Mouse (Mus musculus): Measurements from ENCODE around the gene Pax1. TPM values are rescaled to one million over a fixed set of nuclear protein-coding genes. Genes with fewer than 3 reads are reported as not detected.

The Pax1 gene
- polyA plus RNA-seq, 1 experiment from 2014 or later, result 9.1 TPM

DNA sequence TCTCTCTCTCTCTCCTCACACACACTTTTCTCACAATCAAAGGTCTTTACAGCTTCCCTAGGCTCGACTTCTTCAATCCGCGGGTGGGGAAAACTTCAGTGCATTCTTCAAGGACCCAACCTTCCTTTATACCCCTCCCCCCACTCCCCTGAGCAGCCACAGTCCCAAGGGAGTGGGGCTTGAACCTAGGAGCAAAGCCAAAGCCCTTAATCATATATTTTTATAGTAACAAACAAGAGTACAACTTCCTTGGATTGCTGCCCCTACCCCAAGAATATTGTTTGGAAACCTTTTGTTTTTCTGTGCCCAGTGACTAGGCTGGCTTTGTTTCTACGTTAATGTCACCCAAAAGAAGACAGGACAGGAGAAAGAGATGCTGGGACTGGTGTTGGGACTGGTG lies 12.5 kb downstream of the Pax1 start:
- Histone ChIP-seq H3K4me3 (ENCODE audit: low read depth, low read length) (no peak overlapping the region), H3K9ac (replicated peaks; ENCODE audit: low read length) (no peak overlapping the region), H3K36me3 (replicated peaks; ENCODE audit: control insufficient read depth, insufficient read depth, low read depth, low read length) (no peaks in the 10 kb centered on the region), H3K4me1 (ENCODE audit: control insufficient read depth, insufficient read depth, low read length) (no peaks in the 10 kb centered on the region), H3K27ac (replicated peaks; ENCODE audit: low read depth, low read length) (no peak overlapping the region), H3K9me3 (replicated peaks; ENCODE audit: control insufficient read depth, low read length) (no peaks in the 10 kb centered on the region), H3K27me3 (ENCODE audit: control insufficient read depth, insufficient read depth, low read length) (peaks cover 53% of the 10 kb centered on the region), H3K4me2 (ENCODE audit: low read depth, low read length) (no peak overlapping the region)
- WGBS, result 0% methylated on average over 4 of the region's 4 CpGs
- DNase-seq (ENCODE audit: low spot score) (no peak), ATAC-seq (replicated peaks; ENCODE audit: insufficient number of reproducible peaks, low FRiP score, low TSS enrichment, low read depth) (no peak)

- Histone ChIP-seq H3K27me3 (ENCODE audit: control insufficient read depth, insufficient read depth, low read length) (peaks cover 43% of the 10 kb centered on the region), H3K27ac (replicated peaks; ENCODE audit: low read depth, low read length) (no peak overlapping the region), H3K4me2 (ENCODE audit: low read depth, low read length) (no peak overlapping the region), H3K4me3 (ENCODE audit: low read depth, low read length) (no peak overlapping the region), H3K9me3 (replicated peaks; ENCODE audit: control insufficient read depth, low read length) (no peaks in the 10 kb centered on the region), H3K36me3 (replicated peaks; ENCODE audit: control insufficient read depth, insufficient read depth, low read depth, low read length) (no peaks in the 10 kb centered on the region), H3K4me1 (ENCODE audit: control insufficient read depth, insufficient read depth, low read length) (no peaks in the 10 kb centered on the region), H3K9ac (replicated peaks; ENCODE audit: low read length) (no peak overlapping the region)
- WGBS, result 5% methylated on average over 8 of the region's 8 CpGs
- ATAC-seq (replicated peaks; ENCODE audit: insufficient number of reproducible peaks, low FRiP score, low TSS enrichment, low read depth), result no peak
- no peak for DNase-seq (ENCODE audit: low spot score)
Observed at GRCm38 (mm10) chr2:147375019-147375715, 13.4 kb downstream of the Pax1 start.

GRCm38 (mm10) chr2:147378934-147379333 lies 17.2 kb downstream of the Pax1 start:
- no peak overlapping the region for H3K4me3 ChIP-seq (ENCODE audit: low read depth, low read length)
- H3K27ac ChIP-seq (replicated peaks; ENCODE audit: low read depth, low read length), result no peak overlapping the region
- peaks cover 18% of the 10 kb centered on the region for H3K27me3 ChIP-seq (ENCODE audit: control insufficient read depth, insufficient read depth, low read length)
- no peak overlapping the region for H3K9ac ChIP-seq (replicated peaks; ENCODE audit: low read length)
- H3K36me3 ChIP-seq (replicated peaks; ENCODE audit: control insufficient read depth, insufficient read depth, low read depth, low read length), result no peaks in the 10 kb centered on the region
- ATAC-seq (replicated peaks; ENCODE audit: insufficient number of reproducible peaks, low FRiP score, low TSS enrichment, low read depth), result no peak
- WGBS, result 5% methylated on average over 4 of the region's 4 CpGs
- no peaks in the 10 kb centered on the region for H3K4me1 ChIP-seq (ENCODE audit: control insufficient read depth, insufficient read depth, low read length)
- no peaks in the 10 kb centered on the region for H3K9me3 ChIP-seq (replicated peaks; ENCODE audit: control insufficient read depth, low read length)
- peak; percentile 77 for DNase-seq (ENCODE audit: low spot score)
- H3K4me2 ChIP-seq (ENCODE audit: low read depth, low read length), result no peak overlapping the region

- 83% methylated on average over 2 of the region's 2 CpGs for WGBS
Observed at GRCm38 (mm10) chr2:147383373-147383772, 21.6 kb downstream of the Pax1 start.

DNA sequence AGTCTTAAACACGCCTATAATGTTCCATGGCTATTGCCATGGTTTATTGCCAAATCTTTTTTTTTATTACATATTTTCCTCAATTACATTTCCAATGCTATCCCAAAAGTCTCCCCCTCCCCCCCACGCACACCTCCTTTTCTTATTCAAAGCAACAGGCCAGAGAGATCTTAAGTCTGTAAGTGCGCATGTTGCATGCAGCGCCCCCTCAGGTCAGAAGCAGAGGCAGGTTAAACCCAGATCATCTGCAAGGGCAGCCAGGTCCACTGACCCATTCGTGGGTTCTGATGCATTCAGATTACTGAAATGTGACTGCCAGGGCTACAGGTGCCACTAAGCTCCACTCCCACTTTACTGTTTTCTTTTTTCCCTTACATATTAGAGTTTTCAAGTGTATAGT lies 25.2 kb downstream of the Pax1 start:
- Histone ChIP-seq H3K4me2 (ENCODE audit: low read depth, low read length) (no peak overlapping the region), H3K9ac (replicated peaks; ENCODE audit: low read length) (no peak overlapping the region), H3K27me3 (ENCODE audit: control insufficient read depth, insufficient read depth, low read length) (no peaks in the 10 kb centered on the region), H3K36me3 (replicated peaks; ENCODE audit: control insufficient read depth, insufficient read depth, low read depth, low read length) (no peaks in the 10 kb centered on the region), H3K4me1 (ENCODE audit: control insufficient read depth, insufficient read depth, low read length) (no peaks in the 10 kb centered on the region), H3K9me3 (replicated peaks; ENCODE audit: control insufficient read depth, low read length) (no peaks in the 10 kb centered on the region), H3K4me3 (ENCODE audit: low read depth, low read length) (no peak overlapping the region), H3K27ac (replicated peaks; ENCODE audit: low read depth, low read length) (no peak overlapping the region)
- DNase-seq (ENCODE audit: low spot score), result no peak
- no peak for ATAC-seq (replicated peaks; ENCODE audit: insufficient number of reproducible peaks, low FRiP score, low TSS enrichment, low read depth)
- 48% methylated on average over 5 of the region's 5 CpGs for WGBS

More at GRCm38 (mm10) chr2:147383373-147383772, 21.6 kb downstream of the Pax1 start:
- Histone ChIP-seq H3K4me1 (ENCODE audit: control insufficient read depth, insufficient read depth, low read length) (no peaks in the 10 kb centered on the region), H3K9ac (replicated peaks; ENCODE audit: low read length) (no peak overlapping the region), H3K9me3 (replicated peaks; ENCODE audit: control insufficient read depth, low read length) (no peaks in the 10 kb centered on the region), H3K27me3 (ENCODE audit: control insufficient read depth, insufficient read depth, low read length) (no peaks in the 10 kb centered on the region), H3K4me3 (ENCODE audit: low read depth, low read length) (no peak overlapping the region), H3K4me2 (ENCODE audit: low read depth, low read length) (no peak overlapping the region), H3K27ac (replicated peaks; ENCODE audit: low read depth, low read length) (no peak overlapping the region), H3K36me3 (replicated peaks; ENCODE audit: control insufficient read depth, insufficient read depth, low read depth, low read length) (no peaks in the 10 kb centered on the region)
- DNase-seq (ENCODE audit: low spot score), result no peak
- ATAC-seq (replicated peaks; ENCODE audit: insufficient number of reproducible peaks, low FRiP score, low TSS enrichment, low read depth), result no peak

- Histone ChIP-seq H3K4me2 (ENCODE audit: low read depth, low read length) (no peak overlapping the region), H3K27ac (replicated peaks; ENCODE audit: low read depth, low read length) (no peak overlapping the region), H3K9ac (replicated peaks; ENCODE audit: low read length) (no peak overlapping the region), H3K9me3 (replicated peaks; ENCODE audit: control insufficient read depth, low read length) (no peaks in the 10 kb centered on the region), H3K4me3 (ENCODE audit: low read depth, low read length) (no peak overlapping the region), H3K27me3 (ENCODE audit: control insufficient read depth, insufficient read depth, low read length) (no peaks in the 10 kb centered on the region), H3K36me3 (replicated peaks; ENCODE audit: control insufficient read depth, insufficient read depth, low read depth, low read length) (no peaks in the 10 kb centered on the region), H3K4me1 (ENCODE audit: control insufficient read depth, insufficient read depth, low read length) (no peaks in the 10 kb centered on the region)
- 72% methylated on average over 1 of the region's 1 CpGs for WGBS
- ATAC-seq (replicated peaks; ENCODE audit: insufficient number of reproducible peaks, low FRiP score, low TSS enrichment, low read depth), result no peak
- no peak for DNase-seq (ENCODE audit: low spot score)
Observed at GRCm38 (mm10) chr2:147409323-147409722, 47.6 kb downstream of the Pax1 start.

DNA sequence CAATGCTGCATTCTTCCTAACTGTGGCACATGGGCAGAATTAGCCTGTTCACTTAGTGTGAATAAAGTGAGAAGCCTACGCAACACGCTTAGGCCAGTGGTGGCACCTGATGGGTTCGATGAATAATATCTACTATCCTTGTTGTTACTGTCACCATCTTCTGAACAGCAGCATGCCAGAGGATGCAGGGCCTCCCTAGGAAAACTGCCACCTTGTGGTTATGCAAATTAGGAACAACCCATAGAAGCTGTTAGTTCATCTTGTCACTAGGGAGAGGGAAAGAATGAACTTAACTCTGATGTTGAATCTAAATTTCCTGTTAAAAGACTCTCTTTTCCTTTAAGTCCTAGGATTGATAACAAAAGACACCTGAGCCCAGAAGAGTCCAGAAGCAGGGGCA lies 53.3 kb downstream of the Pax1 start:
- H3K27ac ChIP-seq (replicated peaks; ENCODE audit: low read depth, low read length), result no peak overlapping the region
- no peaks in the 10 kb centered on the region for H3K9me3 ChIP-seq (replicated peaks; ENCODE audit: control insufficient read depth, low read length)
- H3K9ac ChIP-seq (replicated peaks; ENCODE audit: low read length), result no peak overlapping the region
- ATAC-seq (replicated peaks; ENCODE audit: insufficient number of reproducible peaks, low FRiP score, low TSS enrichment, low read depth) (no peak), DNase-seq (ENCODE audit: low spot score) (no peak)
- no peaks in the 10 kb centered on the region for H3K36me3 ChIP-seq (replicated peaks; ENCODE audit: control insufficient read depth, insufficient read depth, low read depth, low read length)
- H3K4me2 ChIP-seq (ENCODE audit: low read depth, low read length), result no peak overlapping the region
- H3K27me3 ChIP-seq (ENCODE audit: control insufficient read depth, insufficient read depth, low read length), result no peaks in the 10 kb centered on the region
- H3K4me3 ChIP-seq (ENCODE audit: low read depth, low read length), result no peak overlapping the region
- WGBS, result 88% methylated on average over 3 of the region's 3 CpGs
- H3K4me1 ChIP-seq (ENCODE audit: control insufficient read depth, insufficient read depth, low read length), result no peaks in the 10 kb centered on the region

DNA sequence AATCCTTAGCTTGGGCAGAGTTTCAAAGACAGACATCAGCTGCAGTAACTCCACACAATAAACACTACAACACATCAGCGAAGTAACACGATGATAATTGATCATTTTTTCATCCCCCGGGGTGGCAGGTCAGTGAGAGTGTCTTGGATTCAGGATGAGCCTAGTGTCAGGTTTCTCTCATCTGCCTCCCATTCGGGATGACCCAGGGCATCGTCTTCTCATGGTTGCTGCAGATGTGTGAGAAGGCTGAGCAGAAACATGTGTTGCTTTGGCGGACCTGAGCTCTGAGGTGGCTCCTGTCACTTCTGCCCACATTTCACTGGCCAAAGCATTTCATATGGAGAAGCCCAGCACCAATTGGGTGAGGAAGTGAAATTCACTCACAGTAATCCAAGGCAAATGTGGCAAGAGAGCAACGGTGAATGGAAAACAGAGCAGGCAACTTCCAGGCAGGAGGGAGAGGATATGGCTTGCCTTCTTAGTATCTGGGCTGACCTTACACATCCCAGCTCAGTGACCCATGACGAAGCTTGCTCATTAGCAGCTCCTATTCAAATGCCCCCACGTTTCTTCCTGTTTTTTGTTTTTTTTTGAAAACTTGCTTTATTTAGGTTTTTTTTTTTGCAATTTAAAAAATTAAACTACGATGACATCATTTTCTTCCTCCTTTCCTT lies 63.0 kb downstream of the Pax1 start:
- no peaks in the 10 kb centered on the region for H3K36me3 ChIP-seq (replicated peaks; ENCODE audit: control insufficient read depth, insufficient read depth, low read depth, low read length)
- no peaks in the 10 kb centered on the region for H3K9me3 ChIP-seq (replicated peaks; ENCODE audit: control insufficient read depth, low read length)
- H3K27ac ChIP-seq (replicated peaks; ENCODE audit: low read depth, low read length), result no peak overlapping the region
- no peak overlapping the region for H3K9ac ChIP-seq (replicated peaks; ENCODE audit: low read length)
- H3K4me2 ChIP-seq (ENCODE audit: low read depth, low read length), result no peak overlapping the region
- H3K4me1 ChIP-seq (ENCODE audit: control insufficient read depth, insufficient read depth, low read length), result no peaks in the 10 kb centered on the region
- no peak overlapping the region for H3K4me3 ChIP-seq (ENCODE audit: low read depth, low read length)
- ATAC-seq (replicated peaks; ENCODE audit: insufficient number of reproducible peaks, low FRiP score, low TSS enrichment, low read depth) (no peak), DNase-seq (ENCODE audit: low spot score) (peak; percentile 38)
- 22% methylated on average over 10 of the region's 10 CpGs for WGBS
- no peaks in the 10 kb centered on the region for H3K27me3 ChIP-seq (ENCODE audit: control insufficient read depth, insufficient read depth, low read length)
